Mouse (Mus musculus): ENCODE data around the gene Gdpgp1.

DNA sequence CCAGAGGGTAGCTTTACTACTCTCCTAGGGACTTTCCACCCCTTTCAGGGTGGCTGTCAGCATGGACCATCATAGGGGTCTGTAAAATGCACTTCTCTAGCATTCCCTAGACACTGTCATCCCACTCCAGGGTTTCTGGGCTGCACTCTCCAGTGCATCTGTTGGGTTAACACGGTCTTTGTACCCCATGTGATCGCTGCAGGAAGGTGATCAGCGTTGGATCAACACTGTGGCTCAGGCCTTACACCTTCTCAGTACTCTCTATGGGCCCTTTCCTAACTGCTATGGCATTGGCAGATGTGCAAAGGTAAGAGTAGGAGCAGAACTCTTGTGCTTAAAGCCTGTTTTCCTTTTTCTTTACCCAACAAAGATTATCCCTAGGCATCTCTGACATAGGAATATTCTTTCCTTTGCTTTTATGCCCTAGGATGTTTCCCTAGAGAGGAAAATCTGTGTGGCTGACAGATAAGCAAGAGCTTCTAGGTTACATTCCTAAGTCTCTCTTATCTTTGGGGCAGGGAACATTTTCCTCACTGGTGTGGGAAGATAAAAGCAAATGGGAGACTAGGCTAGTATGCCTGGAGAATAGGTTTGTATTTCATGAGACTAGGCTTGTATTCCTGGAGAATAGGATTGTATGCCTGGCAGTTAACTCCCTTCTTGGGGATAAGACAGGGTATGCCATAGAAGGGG is 50.7 kb downstream of the Gdpgp1 start:
- TF ChIP-seq POLR2A (IDR thresholded peaks at IDR 0.05; ENCODE audit: borderline replicate concordance, extremely low read depth, low read depth, low read length) (no peak), CTCF (IDR thresholded peaks at IDR 0.05; ENCODE audit: insufficient read depth, low read length) (no peak)
